Mouse (Mus musculus): Measurements from ENCODE around the gene Gm20219.

The Gm20219 gene

DNA sequence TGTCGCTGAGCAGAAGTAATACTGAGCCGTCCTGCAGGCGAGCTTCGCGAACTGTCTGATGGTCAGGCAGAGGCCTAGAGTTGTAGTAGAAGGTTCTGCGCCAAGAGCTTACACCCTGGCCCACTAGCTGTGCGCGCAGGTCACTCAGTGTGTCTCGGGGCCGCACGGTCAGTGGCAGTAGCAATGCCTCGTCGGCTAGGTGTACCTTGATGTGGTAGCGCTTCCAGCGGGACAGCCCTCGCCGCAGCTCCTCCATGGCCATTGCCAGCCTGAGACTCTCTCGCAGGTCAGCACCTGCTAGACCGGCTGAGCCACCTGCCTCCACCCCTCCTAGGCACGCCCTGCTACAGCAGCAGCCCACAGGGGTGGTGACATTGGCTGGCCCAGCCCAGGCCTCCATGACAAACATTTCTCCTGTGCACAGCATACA lies at the start of gene Gm20219:
TSS of gene Gm20219 (minus strand) at position 266 of the 430 bp plus-strand sequence.
- DNase-seq (ENCODE audit: low spot score) = no peak

DNA sequence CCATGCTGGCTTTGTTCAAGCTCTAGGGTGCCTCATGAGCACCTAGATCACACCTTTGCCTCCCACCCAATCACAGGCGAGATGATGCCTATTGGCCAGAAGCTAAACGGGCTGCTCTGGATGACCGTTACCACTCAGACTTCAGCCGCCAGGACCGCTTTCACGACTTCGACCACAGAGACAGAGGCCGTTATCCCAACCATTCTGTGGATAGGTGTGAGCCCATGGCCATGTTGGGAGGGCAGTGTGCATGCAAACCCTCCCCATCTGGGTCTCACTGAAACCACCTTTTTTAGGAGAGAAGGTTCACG lies 49.8 kb upstream of the Gm20219 start:
- DNase-seq (ENCODE audit: low spot score) = no peak

DNA sequence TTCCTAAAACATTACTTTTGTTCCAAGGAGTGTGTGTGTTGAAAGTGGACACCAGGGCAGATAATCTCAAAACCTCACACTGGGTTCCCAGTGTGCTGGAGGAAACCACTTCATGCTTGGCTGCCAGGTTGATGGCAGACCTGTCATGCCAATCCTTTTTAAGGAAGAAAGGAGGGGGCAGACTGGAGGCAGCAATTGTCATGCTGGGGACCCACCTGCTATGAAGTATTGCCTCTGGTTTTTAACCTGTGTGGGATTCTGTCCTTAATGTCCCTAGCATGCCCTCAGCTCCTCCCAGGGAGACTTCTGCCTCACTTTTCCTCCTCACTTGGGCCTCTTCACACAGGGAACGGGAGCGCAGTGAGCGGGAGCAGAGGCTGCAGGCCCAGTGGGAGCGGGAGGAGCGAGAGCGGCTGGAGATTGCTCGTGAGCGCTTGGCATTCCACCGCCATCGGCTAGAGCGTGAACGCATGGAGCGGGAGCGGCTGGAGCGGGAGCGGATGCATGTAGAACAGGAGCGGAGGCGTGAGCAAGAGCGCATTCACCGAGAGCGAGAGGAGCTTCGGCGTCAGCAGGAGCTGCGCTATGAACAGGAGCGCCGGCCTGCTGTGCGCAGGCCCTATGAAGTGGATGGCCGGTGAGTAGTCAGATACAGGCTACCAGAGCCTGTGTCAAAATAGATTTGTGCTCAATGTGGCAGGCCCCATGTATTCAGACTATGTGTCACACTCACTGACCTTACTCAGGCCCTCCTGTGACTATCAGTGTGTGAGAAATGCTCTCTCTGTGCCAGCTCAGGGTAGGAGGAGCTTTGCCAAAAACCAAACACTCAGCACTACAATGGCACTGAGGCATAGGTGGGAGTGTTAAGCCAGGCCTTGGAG lies 49.2 kb upstream of the Gm20219 start:
- DNase-seq (ENCODE audit: low spot score) = no peak

DNA sequence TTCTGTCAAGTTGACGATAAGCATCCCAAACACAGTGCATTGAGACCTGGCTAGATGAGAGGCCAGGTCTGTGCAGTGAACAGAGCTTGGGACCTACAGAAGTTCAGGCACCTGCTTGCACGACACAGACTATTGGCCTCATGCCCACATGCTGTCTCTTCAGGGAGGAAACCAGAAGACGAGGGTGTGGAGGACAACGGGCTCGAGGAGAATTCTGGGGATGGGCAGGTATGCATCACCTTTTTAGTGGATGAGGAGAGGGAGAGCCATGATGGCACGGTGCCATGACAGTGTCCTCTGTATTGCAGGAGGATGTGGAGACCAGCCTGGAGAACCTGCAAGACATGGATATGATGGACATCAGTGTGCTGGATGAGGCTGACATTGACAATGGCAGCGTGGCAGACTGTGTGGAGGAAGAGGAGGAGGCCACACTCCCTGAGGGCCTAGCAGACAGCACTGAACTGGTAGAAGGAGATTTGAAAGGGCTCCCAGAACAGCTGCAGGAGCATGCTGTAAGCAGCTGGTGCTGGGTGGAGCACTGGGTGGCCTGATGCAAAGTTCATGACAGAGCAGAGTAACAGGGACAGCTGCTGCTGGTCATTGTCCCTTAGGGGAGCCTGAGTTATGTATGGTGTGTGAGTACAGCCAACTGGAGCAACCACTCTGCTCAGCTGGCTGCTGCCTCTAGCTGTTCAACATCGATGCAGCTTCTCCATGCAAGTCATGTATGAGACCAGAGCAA lies 39.5 kb upstream of the Gm20219 start:
- no peak for DNase-seq (ENCODE audit: low spot score)

DNA sequence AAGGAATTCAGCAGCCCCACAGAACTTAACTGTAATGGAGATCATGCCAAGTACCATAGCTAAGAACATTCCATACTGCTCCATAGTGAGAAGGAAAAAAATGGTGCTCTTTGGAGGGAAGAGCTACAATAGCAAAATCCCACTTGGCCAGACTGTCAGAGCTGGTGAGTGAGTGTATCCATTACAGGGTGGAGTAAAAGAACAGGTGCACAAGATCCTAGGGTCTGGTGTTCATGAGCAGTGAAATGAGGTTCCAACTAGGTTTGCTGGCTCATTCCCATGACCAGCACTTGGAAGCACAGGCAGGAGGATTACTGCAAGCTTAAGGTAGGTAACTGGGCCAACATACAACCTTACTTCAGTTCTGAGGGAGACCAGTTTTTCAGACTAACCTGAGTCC lies 38.4 kb upstream of the Gm20219 start:
- no peak for DNase-seq (ENCODE audit: low spot score)

DNA sequence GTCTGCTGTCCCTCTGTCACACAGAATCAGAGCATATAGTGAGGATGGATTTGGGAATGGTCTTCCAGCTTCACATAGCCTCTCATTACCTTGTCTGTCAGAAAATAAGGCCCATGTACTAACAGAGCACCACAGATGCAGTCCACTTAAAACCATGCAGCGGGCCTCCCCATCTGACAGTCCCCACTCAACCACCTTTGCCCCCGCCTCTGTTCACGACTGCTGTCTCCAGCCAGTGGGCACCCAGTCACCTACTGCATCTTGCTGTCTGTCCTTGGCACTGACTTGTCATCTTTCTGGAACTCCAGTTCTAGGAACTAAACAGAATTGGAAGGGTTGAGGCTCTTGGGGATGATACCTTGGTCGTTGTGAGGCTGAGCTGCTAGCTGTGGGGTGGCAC lies 34.7 kb upstream of the Gm20219 start:
- DNase-seq (ENCODE audit: low spot score) = no peak

DNA sequence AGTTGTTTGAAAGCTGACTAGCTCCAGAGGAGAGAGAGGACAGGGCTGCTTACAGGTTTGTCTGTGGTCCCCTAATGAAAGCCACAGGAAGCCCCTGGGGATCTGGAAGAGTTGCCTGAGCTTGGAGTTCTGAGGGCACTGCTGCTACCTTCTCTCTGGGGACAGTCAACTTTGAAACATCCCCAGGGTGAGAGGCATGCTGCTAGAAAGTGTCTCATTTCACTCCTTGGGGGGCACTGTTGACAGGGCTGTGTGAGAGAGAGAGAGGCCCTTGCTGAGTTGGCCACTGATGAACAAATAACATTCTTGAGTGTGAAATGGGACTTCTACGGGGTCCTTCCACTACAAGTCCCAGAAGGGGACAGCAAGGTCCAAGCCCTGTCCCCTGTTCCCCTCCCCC lies 33.6 kb upstream of the Gm20219 start:
- DNase-seq (ENCODE audit: low spot score) = no peak

DNA sequence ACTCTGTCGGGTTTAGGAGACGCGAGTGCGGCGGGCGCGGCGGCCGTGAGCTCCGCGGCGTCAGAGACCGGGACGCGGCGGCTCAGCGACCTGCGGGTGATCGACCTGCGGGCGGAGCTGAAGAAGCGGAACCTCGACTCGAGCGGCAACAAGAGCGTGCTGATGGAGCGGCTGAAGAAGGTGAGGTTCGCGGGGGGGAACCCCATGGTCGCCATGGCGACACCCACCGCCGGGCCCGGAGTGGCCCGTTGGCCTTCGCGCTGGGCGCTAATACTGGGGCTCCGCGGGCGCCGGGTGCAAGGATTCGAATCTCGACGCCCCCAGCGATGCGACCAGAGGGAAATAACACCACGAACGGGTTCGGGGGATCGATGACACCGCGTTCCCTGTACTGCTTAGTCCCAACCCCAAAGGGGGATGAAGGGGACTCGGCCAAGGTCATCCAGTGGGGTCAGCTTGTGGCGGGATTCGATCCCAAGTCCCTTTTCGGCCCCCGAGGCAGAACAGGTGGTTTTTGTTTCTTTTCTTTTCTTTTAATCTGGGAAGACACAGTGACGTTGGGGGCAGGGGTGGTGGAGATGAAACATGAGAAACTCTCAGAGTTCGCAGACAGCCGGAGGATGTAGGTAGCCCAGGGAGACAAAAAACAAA lies 31.1 kb upstream of the Gm20219 start:
- peak; percentile 25 for DNase-seq (ENCODE audit: low spot score)

DNA sequence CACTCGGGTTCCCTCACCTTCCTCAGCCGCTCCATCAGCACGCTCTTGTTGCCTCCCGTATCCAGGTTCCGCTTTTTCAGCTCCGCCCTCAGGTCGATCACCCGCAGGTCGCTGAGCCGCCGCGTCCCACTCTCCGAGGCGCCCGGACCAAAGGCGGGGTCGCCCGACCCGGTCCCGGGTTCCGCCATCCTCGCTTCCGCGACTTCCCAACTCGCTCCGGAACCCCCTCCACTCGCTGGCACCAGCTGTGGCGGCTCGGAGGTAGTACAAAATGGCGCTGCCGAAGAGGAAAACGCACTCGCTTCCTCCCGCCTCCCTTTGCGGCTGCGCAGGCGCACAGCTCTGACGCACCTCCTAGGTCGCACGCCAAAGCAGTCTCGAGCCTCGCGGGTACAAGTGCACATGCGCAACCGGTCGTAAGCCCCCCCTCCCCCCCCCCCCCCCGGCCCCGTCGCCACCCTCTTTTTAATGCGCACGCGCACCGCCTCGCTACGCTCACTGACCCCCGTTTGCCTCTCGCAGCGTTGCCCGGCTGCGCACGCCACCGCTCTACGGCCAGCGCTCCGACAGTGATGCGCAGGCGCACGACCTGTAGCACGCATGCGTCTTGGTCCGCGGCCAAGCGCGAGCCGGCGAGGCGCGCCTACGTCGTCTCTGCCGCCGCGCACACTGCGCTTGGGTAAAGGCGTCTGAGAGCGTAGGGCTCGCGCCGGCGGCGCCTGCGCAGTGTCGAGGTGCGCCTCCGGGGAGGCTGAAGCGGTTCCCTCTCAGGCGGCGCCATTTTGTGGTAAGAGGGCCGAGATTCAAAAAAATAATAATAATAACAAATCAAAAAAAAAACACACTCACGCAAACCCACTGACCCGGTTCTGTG lies 30.3 kb upstream of the Gm20219 start, which contains the start of the genes Safb2 and Safb:
TSS of gene Safb2 (minus strand) at position 329 of the 874 bp plus-strand sequence.
TSS of gene Safb (plus strand) at position 569 of the 874 bp plus-strand sequence.
- DNase-seq (ENCODE audit: low spot score) = peak; percentile 97

DNA sequence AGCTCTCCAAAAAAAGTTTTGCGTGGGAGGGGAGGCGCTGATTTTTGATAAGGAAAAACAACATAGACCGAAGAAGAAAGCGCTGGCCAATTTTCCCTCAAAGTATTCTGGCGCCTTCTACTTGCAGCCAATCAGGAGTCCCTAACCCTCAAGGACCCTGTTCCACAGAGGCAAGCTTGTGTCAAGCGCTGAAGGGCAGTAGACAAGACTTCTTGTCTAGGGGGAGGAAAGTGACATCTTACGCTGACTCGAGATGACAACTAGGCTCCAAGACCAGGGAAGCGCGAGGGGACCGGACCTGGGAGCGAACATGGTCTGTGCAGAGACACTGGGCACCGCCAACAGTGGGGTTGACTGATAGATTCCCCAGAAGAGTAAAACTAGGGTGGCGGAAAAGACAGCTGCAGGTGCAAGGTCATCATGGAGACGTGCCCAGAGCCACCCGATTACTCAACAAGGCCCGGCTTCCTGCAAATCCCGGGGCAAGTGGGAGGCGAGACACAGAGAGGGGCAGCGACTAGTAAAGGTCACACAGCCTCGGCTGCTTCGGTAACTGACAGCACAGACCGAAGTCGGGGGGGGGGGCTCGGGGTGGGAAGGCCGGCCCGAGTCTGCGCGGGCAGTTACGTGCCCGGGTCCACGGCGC lies 29.5 kb upstream of the Gm20219 start:
- peak; percentile 53 for DNase-seq (ENCODE audit: low spot score)

DNA sequence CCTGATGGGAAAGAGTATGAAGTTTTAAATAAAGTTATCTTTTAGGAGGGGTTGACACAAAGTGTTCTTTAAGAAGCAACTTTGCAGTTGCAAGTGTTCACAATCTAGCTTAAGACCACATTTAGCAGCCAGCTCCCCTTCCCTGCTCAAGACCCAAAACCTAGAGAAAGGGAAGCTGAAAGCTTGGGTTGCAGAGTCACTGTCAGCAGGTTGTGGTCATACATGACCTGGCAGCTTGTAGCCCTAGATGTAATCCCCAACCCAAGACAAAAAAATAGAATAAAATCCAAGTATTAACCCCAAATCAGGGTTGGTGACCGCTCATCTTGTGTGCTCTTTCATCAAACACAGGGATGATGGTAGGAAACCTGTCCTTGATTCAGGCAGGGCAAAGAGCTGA lies 28.9 kb upstream of the Gm20219 start:
- DNase-seq (ENCODE audit: low spot score) = no peak

DNA sequence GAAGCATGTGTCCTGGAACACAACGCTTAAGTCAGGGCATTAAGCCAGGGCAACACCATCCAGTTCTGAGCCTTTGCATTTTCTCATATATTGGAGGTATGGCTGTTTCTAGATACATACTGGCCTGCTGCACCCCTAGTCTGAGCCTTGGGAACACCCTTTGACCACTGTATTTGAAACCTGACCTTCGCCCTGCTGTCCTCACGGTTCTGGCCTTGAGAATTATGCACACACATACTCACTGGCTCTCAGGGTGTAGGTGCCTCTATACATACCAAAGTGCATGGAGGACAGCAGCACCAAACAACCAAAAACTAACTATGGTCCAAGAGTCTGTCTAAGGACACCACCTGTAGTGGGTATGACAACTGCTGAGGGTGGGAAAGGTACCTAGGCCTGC lies 18.8 kb upstream of the Gm20219 start:
- no peak for DNase-seq (ENCODE audit: low spot score)

DNA sequence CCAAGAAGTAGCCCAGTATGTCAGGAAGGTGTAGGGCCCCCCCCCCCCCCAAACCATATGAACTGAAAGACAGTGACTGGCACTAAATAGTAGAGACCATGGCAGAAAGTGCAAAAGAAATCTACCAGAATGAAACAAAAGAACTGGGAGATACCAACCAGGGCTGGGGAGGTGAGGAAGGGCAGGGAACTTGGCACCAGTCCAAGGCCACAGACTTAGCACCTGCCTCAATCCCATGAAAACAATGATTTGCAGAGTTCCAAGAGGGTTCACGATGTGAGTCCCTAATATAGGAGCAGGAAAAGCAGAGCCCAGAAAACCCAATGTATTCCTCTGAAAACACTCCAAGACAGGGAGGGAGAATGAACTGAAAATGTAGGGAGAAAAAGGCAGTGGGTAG lies 18.0 kb upstream of the Gm20219 start:
- DNase-seq (ENCODE audit: low spot score) = no peak

DNA sequence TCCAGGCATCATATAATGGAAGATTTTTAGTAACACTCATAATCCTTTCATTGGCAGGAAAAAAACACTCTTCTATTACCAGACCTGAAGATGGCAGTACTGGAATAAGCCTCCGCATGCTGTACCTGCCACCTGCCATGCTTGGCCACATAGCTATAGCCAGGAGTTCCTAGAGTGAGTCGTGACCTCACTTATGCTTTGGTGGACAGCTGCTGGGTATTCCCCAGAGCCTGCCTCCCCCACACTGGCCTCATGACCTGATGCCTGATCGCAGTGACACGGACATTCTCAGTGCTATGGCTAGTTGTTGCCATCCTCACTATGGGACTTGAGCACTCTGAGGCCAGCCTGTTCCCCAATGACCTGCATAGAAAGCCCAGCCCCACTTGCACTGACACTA lies 16.1 kb upstream of the Gm20219 start:
- DNase-seq (ENCODE audit: low spot score) = no peak

DNA sequence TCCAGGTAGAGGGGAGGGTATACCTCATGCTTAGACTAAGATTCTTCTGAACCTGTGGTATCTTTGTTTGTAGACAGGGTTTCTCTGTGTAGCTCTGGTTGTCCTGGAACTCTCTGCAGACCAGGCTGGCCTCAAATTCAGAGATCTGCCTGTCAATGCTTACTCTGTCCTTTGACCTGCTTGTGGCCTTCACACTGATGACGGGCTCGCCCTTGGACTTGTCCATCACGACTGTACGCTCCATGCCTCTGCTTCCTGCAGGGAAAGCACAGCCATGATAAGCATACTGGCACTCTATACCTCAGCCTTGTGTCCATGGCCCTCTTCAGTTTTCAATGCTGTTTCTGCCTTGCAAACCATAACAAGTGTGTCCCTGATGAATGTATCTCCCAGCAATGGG lies 13.2 kb upstream of the Gm20219 start:
- DNase-seq (ENCODE audit: low spot score) = no peak

DNA sequence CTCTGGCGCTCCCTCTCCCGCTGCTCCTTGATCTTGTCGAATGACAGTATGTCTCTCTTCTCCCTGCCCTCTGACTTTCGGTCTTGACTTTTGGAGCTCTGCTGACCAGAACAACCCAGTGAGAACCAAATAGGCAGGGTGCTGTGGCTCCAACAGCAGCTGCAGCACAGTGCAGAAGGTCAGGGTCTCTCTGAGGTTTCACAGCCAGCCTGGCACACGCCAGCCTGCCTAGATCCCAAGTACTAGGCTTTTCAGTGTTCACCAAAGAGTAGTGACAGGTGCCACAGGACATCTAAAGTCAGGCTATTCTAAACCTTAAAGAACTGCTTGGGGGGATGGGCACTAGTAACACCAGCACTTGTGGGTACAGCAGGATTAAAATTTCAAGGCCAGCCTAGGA lies 12.7 kb upstream of the Gm20219 start:
- no peak for DNase-seq (ENCODE audit: low spot score)

DNA sequence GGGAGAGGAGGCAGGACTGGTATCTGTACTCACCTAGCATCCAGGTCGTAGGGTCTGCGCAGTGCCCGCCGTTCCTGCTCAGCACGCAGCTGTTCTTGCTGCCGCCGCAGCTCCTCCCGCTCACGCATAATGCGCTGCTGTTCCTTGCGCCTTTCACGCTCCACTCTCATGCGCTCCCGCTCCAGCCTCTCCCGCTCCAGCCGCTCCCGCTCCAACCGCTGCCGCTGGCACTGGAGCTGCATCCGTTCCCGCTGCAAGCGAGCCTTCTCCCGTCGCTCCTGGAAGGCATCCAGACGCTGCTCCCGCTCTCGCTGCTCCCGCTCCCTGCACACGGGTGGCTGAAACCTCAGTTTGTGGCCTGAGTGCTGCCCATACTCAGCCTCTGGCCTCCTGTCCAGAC lies 12.1 kb upstream of the Gm20219 start:
- no peak for DNase-seq (ENCODE audit: low spot score)

DNA sequence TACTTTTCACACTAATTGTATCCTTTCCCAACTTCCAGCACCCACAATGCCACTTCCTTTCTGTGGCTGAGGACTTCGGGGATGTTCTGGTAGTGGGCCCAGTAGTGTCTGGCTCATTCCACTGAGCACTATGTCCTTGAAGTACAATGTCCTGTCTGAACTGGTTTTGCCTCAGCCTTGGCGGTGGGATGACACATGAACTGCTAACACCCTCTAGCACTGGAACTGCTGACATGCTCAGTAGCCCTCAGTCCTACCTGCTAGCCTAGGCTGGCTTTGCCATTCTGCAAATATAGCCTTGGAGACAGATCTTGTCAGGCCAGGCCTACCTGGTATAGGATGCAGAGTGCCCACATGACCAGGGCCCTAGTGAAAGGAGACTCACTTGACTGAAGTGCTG lies 7.7 kb upstream of the Gm20219 start:
- DNase-seq (ENCODE audit: low spot score) = no peak

DNA sequence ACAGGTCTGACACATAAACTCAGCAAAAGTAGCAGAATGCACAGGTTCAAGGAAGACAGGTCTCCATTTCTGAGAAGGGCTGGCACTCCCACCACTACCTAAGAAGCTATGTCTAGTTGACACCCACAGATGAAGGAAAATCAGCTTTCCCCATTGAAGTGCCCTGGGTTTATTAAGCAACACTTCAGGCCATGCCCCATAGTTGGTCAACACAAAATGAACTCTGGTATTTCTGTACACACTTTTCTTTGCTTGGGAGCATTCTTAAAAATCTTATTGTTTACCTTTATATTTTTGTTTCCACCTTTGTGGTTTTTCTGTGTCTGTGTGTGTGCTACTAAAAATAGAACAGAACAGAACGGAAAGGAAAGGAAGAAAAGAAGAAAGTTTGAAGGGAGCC lies 5.9 kb upstream of the Gm20219 start:
- DNase-seq (ENCODE audit: low spot score) = no peak

DNA sequence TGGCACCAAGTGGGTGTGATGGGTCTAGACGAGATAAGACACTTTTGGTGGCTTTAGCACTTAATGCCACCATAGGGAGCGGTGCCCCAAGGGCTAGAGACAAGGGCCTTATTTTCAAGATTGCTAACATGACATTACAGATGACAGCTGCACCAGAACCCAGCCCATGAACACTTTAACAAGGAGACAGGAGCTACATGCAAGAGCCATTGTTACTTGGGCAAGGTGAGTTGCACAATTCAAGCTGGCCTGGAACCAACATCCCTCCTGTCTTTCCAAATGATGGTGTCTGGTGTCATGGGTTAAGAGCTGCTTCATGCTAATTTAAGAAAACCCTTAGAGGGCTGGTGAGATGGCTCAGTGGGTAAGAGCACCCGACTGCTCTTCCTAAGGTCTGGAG lies 5.2 kb upstream of the Gm20219 start:
- no peak for DNase-seq (ENCODE audit: low spot score)

DNA sequence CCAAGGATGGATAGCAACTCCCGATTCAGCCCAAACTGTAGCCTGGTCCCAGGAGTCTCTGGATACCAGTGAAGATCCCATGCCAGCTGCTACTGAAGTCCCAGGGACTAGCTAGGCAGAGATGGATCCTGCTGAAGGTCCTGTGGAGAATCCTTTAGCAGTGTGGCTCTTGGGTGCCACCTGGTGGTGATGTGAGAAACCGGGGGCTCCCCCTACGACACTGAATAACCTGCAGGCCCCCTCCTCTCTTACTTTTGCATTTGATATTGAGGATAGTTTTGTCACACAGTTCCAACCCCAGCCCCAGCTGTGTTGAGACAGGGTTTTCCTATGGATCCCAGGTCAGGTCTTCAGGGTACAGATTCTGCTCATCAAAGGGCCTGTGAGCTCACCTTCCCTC lies 4.3 kb upstream of the Gm20219 start:
- DNase-seq (ENCODE audit: low spot score) = peak; percentile 55
